Mouse (Mus musculus): Measurements from ENCODE around the gene Pxylp1. TPM values are rescaled to one million over a fixed set of nuclear protein-coding genes. Genes with fewer than 3 reads are reported as not detected.
A peak's percentile ranks its signal among the peaks of the same experiment; 100 is the strongest.

Gene Pxylp1
- polyA plus RNA-seq, 1 experiment from 2014 or later, result 15.5 TPM

DNA sequence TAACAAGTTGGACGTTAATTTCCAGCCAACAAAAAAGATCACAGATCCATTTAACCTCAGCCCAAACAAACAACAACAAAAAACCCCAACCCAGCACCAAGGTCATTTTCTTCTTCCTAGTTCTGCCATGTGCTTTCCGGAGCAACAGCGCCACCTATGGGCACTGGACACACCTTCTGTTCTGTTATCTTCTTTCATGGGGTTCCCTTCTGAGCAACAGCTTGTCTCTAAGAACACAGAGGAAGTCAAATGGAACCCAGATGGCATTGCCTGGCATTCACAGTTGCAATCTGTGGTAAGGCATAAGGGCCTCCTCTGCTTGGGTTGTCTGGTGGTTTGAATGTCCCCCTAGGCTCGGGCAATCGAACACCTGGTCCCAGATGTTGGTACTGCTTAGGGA is 19.4 kb downstream of the Pxylp1 start:
- no peaks in the 10 kb centered on the region for H3K27me3 ChIP-seq (ENCODE audit: control insufficient read depth, insufficient read depth, low read length)
- DNase-seq (ENCODE audit: low spot score) (peak; percentile 54), ATAC-seq (ENCODE audit: insufficient number of reproducible peaks, low FRiP score, low TSS enrichment, low read depth) (no peak)
- H3K9ac ChIP-seq (ENCODE audit: low read length), result no peak overlapping the region
- WGBS, result 74% methylated on average over 5 of the region's 5 CpGs
- 0 out of 2 replicates have a peak, but pooled peaks cover 2% of the 10 kb centered on the region for H3K36me3 ChIP-seq (ENCODE audit: control insufficient read depth, insufficient read depth, low read length)
- no peaks in the 10 kb centered on the region for H3K9me3 ChIP-seq (ENCODE audit: control insufficient read depth, low read length)
- H3K4me1 ChIP-seq (ENCODE audit: control insufficient read depth, insufficient read depth, low read length), result 0 out of 2 replicates have a peak, but pooled peaks cover 3% of the 10 kb centered on the region
- no peak overlapping the region for H3K4me2 ChIP-seq (ENCODE audit: low read depth, severe bottlenecking)
- no peak overlapping the region for H3K27ac ChIP-seq (replicated peaks; ENCODE audit: low read depth, low read length)
- no peak overlapping the region for H3K4me3 ChIP-seq (ENCODE audit: low read depth, low read length)

DNA sequence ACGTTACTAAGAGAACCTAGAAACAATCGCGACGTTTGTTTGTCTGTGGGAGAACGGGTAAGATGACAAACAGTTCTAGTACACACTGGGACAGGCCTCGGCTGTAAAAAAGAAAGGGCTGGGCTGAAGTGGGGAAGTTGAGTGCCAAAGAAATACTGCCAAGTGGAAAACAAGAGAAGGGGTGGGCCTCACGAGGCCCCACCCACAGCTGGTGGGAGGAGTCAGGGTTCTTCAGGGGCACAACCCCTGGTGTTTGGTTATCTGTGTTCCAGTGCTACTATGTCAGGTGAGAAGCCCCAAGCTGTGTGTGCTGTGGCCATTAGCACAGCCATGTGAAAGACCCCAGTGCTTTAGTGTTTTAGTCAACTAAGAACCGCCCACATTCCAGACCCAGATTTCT is 22.4 kb downstream of the Pxylp1 start:
- H3K4me3 ChIP-seq (ENCODE audit: low read depth, low read length), result no peak overlapping the region
- H3K4me2 ChIP-seq (ENCODE audit: low read depth, severe bottlenecking), result no peak overlapping the region
- no peak overlapping the region for H3K27ac ChIP-seq (replicated peaks; ENCODE audit: low read depth, low read length)
- 0 out of 2 replicates have a peak, but pooled peaks cover 2% of the 10 kb centered on the region for H3K36me3 ChIP-seq (ENCODE audit: control insufficient read depth, insufficient read depth, low read length)
- no peaks in the 10 kb centered on the region for H3K4me1 ChIP-seq (ENCODE audit: control insufficient read depth, insufficient read depth, low read length)
- no peaks in the 10 kb centered on the region for H3K27me3 ChIP-seq (ENCODE audit: control insufficient read depth, insufficient read depth, low read length)
- WGBS, result 81% methylated on average over 8 of the region's 8 CpGs
- no peaks in the 10 kb centered on the region for H3K9me3 ChIP-seq (ENCODE audit: control insufficient read depth, low read length)
- no peak overlapping the region for H3K9ac ChIP-seq (ENCODE audit: low read length)
- no peak for DNase-seq (ENCODE audit: low spot score)
- no peak for ATAC-seq (ENCODE audit: insufficient number of reproducible peaks, low FRiP score, low TSS enrichment, low read depth)

DNA sequence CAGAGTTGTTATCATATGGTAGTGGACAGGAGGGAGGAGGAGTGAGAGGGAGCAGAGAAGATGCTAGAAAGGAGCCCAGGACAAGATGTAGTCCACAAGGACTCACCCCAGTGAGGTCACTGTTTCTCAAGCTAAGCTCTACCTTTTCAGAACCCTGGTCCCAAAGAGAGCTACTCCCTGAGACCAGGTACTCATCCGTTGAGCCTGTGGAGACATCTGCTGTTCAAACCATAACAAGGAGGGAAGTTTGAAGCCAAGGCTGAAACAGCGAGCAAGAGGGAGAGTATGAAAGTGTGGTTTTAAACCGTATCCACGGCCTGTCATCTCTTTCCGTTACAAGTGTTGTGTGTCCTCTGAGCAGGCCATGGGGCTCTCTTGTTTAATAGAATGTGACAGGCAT is 22.9 kb downstream of the Pxylp1 start:
- WGBS, result 93% methylated on average over 5 of the region's 5 CpGs
- Histone ChIP-seq H3K27me3 (ENCODE audit: control insufficient read depth, insufficient read depth, low read length) (no peaks in the 10 kb centered on the region), H3K27ac (replicated peaks; ENCODE audit: low read depth, low read length) (no peak overlapping the region), H3K9me3 (ENCODE audit: control insufficient read depth, low read length) (no peaks in the 10 kb centered on the region), H3K4me1 (ENCODE audit: control insufficient read depth, insufficient read depth, low read length) (no peaks in the 10 kb centered on the region), H3K4me2 (ENCODE audit: low read depth, severe bottlenecking) (no peak overlapping the region), H3K9ac (ENCODE audit: low read length) (no peak overlapping the region), H3K4me3 (ENCODE audit: low read depth, low read length) (no peak overlapping the region), H3K36me3 (ENCODE audit: control insufficient read depth, insufficient read depth, low read length) (0 out of 2 replicates have a peak, but pooled peaks cover 2% of the 10 kb centered on the region)
- DNase-seq (ENCODE audit: low spot score) (no peak), ATAC-seq (ENCODE audit: insufficient number of reproducible peaks, low FRiP score, low TSS enrichment, low read depth) (no peak)

DNA sequence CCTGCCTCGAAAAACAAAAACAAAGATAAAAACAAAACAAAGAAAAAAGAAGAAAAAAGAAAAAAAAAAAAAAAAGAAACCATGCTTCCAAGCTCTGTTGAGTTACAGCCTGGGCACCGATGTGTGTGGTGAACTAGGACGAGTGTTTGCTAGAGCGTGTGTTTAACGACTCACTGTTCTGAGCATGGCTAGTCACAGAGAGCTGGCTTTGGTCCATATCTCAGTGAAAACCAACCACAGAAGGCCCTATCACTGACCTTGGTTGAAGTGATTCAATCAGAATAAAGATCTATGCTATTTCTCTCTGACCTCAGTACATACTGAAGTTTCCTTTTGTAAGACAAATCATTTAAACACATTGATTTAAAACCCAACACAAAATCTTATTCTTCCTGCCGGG is 23.9 kb downstream of the Pxylp1 start:
- DNase-seq (ENCODE audit: low spot score) (no peak), ATAC-seq (ENCODE audit: insufficient number of reproducible peaks, low FRiP score, low TSS enrichment, low read depth) (no peak)
- Histone ChIP-seq H3K27me3 (ENCODE audit: control insufficient read depth, insufficient read depth, low read length) (no peaks in the 10 kb centered on the region), H3K4me1 (ENCODE audit: control insufficient read depth, insufficient read depth, low read length) (no peaks in the 10 kb centered on the region), H3K9me3 (ENCODE audit: control insufficient read depth, low read length) (no peaks in the 10 kb centered on the region), H3K27ac (replicated peaks; ENCODE audit: low read depth, low read length) (no peak overlapping the region), H3K4me2 (ENCODE audit: low read depth, severe bottlenecking) (no peak overlapping the region), H3K4me3 (ENCODE audit: low read depth, low read length) (no peak overlapping the region), H3K36me3 (ENCODE audit: control insufficient read depth, insufficient read depth, low read length) (0 out of 2 replicates have a peak, but pooled peaks cover 2% of the 10 kb centered on the region), H3K9ac (ENCODE audit: low read length) (no peak overlapping the region)
- 81% methylated on average over 6 of the region's 6 CpGs for WGBS

DNA sequence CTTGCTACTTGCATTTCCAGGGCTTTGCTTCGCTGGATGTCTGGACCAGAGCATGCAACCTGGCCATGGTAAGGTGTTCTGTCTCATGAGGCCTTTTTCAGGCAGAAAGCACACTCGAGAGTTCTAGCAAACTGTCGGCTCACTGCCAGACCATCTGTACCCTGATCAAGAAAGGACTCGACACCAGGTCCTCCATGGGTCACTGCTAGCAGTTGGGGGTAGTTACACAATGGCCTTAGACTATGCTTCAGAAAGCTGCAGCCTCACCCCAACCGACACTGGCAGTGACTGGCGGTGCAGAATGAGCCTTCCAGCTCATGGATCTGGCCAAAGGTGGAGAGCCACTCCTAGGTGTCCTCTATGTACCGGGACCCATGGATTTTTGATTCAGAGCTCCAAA is 25.3 kb downstream of the Pxylp1 start:
- no peak overlapping the region for H3K4me3 ChIP-seq (ENCODE audit: low read depth, low read length)
- 74% methylated on average over 7 of the region's 7 CpGs for WGBS
- no peak overlapping the region for H3K9ac ChIP-seq (ENCODE audit: low read length)
- H3K36me3 ChIP-seq (ENCODE audit: control insufficient read depth, insufficient read depth, low read length), result 0 out of 2 replicates have a peak, but pooled peaks cover 2% of the 10 kb centered on the region
- H3K4me2 ChIP-seq (ENCODE audit: low read depth, severe bottlenecking), result no peak overlapping the region
- H3K9me3 ChIP-seq (ENCODE audit: control insufficient read depth, low read length), result no peaks in the 10 kb centered on the region
- ATAC-seq (ENCODE audit: insufficient number of reproducible peaks, low FRiP score, low TSS enrichment, low read depth) (no peak), DNase-seq (ENCODE audit: low spot score) (no peak)
- H3K4me1 ChIP-seq (ENCODE audit: control insufficient read depth, insufficient read depth, low read length), result no peaks in the 10 kb centered on the region
- no peaks in the 10 kb centered on the region for H3K27me3 ChIP-seq (ENCODE audit: control insufficient read depth, insufficient read depth, low read length)
- no peak overlapping the region for H3K27ac ChIP-seq (replicated peaks; ENCODE audit: low read depth, low read length)

DNA sequence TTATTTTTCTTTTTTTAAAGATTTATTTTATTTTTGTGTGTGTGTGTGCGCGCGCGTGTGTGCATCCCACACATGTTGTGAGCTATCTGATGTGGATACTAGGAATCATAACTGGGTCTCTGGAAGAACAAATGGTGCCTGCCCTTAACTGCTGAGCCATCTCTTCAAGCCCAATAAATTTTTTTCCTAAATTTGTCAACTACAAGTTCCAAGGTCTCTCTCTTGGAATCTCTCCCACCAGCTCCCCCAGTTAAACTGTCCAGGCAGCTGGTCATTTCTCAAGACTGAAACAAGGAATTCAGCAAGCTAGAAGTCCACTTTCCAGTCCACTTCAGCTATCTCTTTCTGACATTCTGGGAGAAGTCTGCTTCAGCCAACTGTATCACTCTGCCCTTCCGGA is 26.3 kb downstream of the Pxylp1 start:
- Histone ChIP-seq H3K27ac (replicated peaks; ENCODE audit: low read depth, low read length) (no peak overlapping the region), H3K27me3 (ENCODE audit: control insufficient read depth, insufficient read depth, low read length) (no peaks in the 10 kb centered on the region), H3K36me3 (ENCODE audit: control insufficient read depth, insufficient read depth, low read length) (0 out of 2 replicates have a peak, but pooled peaks cover 2% of the 10 kb centered on the region), H3K4me2 (ENCODE audit: low read depth, severe bottlenecking) (no peak overlapping the region), H3K9ac (ENCODE audit: low read length) (no peak overlapping the region), H3K9me3 (ENCODE audit: control insufficient read depth, low read length) (no peaks in the 10 kb centered on the region), H3K4me1 (ENCODE audit: control insufficient read depth, insufficient read depth, low read length) (peaks cover 4% of the 10 kb centered on the region; the same call in 1 of the 2 replicates), H3K4me3 (ENCODE audit: low read depth, low read length) (no peak overlapping the region)
- ATAC-seq (ENCODE audit: insufficient number of reproducible peaks, low FRiP score, low TSS enrichment, low read depth) (no peak), DNase-seq (ENCODE audit: low spot score) (no peak)
- 94% methylated on average over 5 of the region's 5 CpGs for WGBS

DNA sequence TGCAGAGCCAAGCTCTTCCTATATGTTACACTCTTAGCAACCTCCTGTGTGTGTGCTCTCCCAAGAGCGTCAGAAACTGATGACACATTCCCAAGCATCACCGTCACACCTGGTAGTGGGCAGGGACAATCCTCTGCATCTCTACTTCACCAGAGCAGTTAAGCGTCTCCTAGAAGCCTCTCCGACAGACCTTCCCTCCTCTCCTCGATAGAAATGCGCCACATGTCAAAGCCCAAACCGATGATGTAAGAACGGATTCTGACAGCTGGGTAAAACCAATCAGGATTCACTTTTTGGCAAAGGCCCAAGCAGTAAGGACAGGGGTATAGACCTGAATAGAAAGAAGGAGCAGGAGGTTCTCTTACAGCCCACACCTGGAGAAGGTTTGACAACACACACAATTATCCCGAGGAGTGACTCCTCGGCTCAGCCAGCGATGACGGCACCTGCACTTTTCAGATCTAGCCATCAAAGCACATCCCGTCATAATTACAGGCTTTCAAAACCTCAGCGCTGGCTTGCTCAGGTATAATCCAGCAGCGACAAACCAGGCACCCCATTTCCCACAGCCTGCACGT is 26.9 kb downstream of the Pxylp1 start:
- Histone ChIP-seq H3K9ac (ENCODE audit: low read length) (no peak overlapping the region), H3K27ac (replicated peaks; ENCODE audit: low read depth, low read length) (no peak overlapping the region), H3K27me3 (ENCODE audit: control insufficient read depth, insufficient read depth, low read length) (no peaks in the 10 kb centered on the region), H3K4me1 (ENCODE audit: control insufficient read depth, insufficient read depth, low read length) (peaks cover 4% of the 10 kb centered on the region; the same call in 1 of the 2 replicates), H3K36me3 (ENCODE audit: control insufficient read depth, insufficient read depth, low read length) (0 out of 2 replicates have a peak, but pooled peaks cover 2% of the 10 kb centered on the region), H3K4me2 (ENCODE audit: low read depth, severe bottlenecking) (no peak overlapping the region), H3K4me3 (ENCODE audit: low read depth, low read length) (no peak overlapping the region), H3K9me3 (ENCODE audit: control insufficient read depth, low read length) (no peaks in the 10 kb centered on the region)
- DNase-seq (ENCODE audit: low spot score), result no peak
- WGBS, result 89% methylated on average over 16 of the region's 16 CpGs
- ATAC-seq (ENCODE audit: insufficient number of reproducible peaks, low FRiP score, low TSS enrichment, low read depth), result no peak

DNA sequence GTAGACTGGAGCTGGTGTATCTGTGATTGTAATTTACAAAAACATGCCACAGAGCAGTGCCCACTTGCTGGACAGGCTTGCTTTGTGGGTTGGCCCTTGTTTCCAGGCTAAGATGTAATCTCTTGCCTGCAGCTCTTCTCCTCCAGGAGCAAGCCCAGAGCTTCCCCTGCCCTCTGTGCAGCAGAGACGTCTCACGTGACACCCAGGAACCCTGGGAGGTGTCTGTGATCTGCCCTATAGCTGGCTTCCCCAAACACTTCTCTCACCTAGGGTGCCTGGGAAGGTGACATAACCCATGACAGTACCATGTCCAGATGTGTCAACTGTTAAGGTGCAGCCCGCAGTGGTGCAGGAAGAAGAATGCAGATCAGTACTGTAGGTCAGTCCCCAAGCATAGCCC is 28.9 kb downstream of the Pxylp1 start:
- H3K9ac ChIP-seq (ENCODE audit: low read length), result no peak overlapping the region
- no peaks in the 10 kb centered on the region for H3K27me3 ChIP-seq (ENCODE audit: control insufficient read depth, insufficient read depth, low read length)
- H3K4me1 ChIP-seq (ENCODE audit: control insufficient read depth, insufficient read depth, low read length), result peaks cover 6% of the 10 kb centered on the region; the same call in 1 of the 2 replicates
- no peak overlapping the region for H3K27ac ChIP-seq (replicated peaks; ENCODE audit: low read depth, low read length)
- ATAC-seq (ENCODE audit: insufficient number of reproducible peaks, low FRiP score, low TSS enrichment, low read depth) (no peak), DNase-seq (ENCODE audit: low spot score) (no peak)
- H3K36me3 ChIP-seq (ENCODE audit: control insufficient read depth, insufficient read depth, low read length), result no peaks in the 10 kb centered on the region
- no peak overlapping the region for H3K4me2 ChIP-seq (ENCODE audit: low read depth, severe bottlenecking)
- 52% methylated on average over 3 of the region's 3 CpGs for WGBS
- no peak overlapping the region for H3K4me3 ChIP-seq (ENCODE audit: low read depth, low read length)
- H3K9me3 ChIP-seq (ENCODE audit: control insufficient read depth, low read length), result no peaks in the 10 kb centered on the region

DNA sequence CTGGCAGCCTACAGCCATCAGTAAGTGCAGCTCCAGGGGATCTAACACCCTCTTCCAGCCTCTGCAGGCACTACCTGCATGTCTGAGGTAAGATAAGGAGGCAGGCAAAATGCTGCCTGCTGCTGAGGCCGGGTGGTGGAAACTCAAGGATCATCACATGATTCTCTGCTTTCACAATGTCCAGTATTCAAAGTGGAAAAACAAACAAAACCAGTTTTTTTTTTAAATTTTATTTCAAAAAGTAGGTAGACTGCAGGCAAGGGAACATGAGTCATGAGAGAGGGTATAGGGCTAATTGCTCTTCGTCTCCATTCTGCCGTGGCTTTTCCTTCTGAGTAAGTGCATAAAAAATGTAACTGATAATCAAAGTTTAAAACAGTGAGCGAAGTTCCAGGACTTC is 29.6 kb downstream of the Pxylp1 start:
- ATAC-seq (ENCODE audit: insufficient number of reproducible peaks, low FRiP score, low TSS enrichment, low read depth) (no peak), DNase-seq (ENCODE audit: low spot score) (no peak)
- no peaks in the 10 kb centered on the region for H3K36me3 ChIP-seq (ENCODE audit: control insufficient read depth, insufficient read depth, low read length)
- WGBS, result 67% methylated on average over 4 of the region's 4 CpGs
- H3K9me3 ChIP-seq (ENCODE audit: control insufficient read depth, low read length), result no peaks in the 10 kb centered on the region
- no peaks in the 10 kb centered on the region for H3K27me3 ChIP-seq (ENCODE audit: control insufficient read depth, insufficient read depth, low read length)
- no peak overlapping the region for H3K9ac ChIP-seq (ENCODE audit: low read length)
- H3K4me3 ChIP-seq (ENCODE audit: low read depth, low read length), result no peak overlapping the region
- H3K27ac ChIP-seq (replicated peaks; ENCODE audit: low read depth, low read length), result no peak overlapping the region
- peaks cover 6% of the 10 kb centered on the region; the same call in 1 of the 2 replicates for H3K4me1 ChIP-seq (ENCODE audit: control insufficient read depth, insufficient read depth, low read length)
- H3K4me2 ChIP-seq (ENCODE audit: low read depth, severe bottlenecking), result no peak overlapping the region

All from limb, embryonic 11.5 days (tissue).